ENCODE assay signal across 30 mouse cellular contexts in genomic region chrX:109845094-109845648, GRCm38 (mm10).
A peak's percentile ranks its signal among the peaks of the same experiment; 100 is the strongest.
DNase-seq lines count a peak whose midpoint lies in the region; ATAC-seq lines count a peak whose summit lies in the region.
"Had no signal": no experiment of that assay in that cellular context is flagged by ENCODE, and none has a peak within 500 bp of the region (broad histone marks: within the 10 kb centered on the region; RNA-seq: fewer than 3 reads in every experiment).

No protein-coding gene starts in this region.

- peak; percentile 1 for DNase-seq in retina, embryonic 14.5 days (ENCODE audit: low spot score)
- DNase-seq in retina, postnatal 1 day: no peak
- DNase-seq in cerebellum, postnatal 10 days: no peak
- no peak for DNase-seq in hindbrain, embryonic 11.5 days (ENCODE audit: low spot score)
- DNase-seq in spleen, postnatal 10 days (ENCODE audit: low spot score in 2 of 2): no peak
- DNase-seq: adrenal gland, adult 8-10 months; adrenal gland, postnatal 25 days; cerebellum, adult 11 months; cerebellum, adult 2 months; cerebellum, adult 9-11 months; cerebellum, postnatal 36 days; embryo, embryonic 11 days; gastrocnemius, postnatal 25 days; heart, adult 18-20 months; heart, postnatal 10 days; heart, postnatal 36 days; kidney, adult 18-20 months had no signal

- H3K27me3 ChIP-seq in forebrain, embryonic 13.5 days: no peaks in the 10 kb centered on the region
- H3K27me3 ChIP-seq in forebrain, embryonic 16.5 days (replicated peaks; ENCODE audit: control insufficient read depth, insufficient read depth, low read length): no peaks in the 10 kb centered on the region
- no peaks in the 10 kb centered on the region for H3K27me3 ChIP-seq in hindbrain, embryonic 11.5 days (ENCODE audit: control insufficient read depth, insufficient read depth, low read length)
- H3K27me3 ChIP-seq: embryonic facial prominence, embryonic 13.5 days; heart, embryonic 12.5 days; heart, embryonic 15.5 days had no signal

- WGBS in forebrain, embryonic 13.5 days: 49% methylated on average over 2 of the region's 2 CpGs
- WGBS in forebrain, embryonic 16.5 days: 41% methylated on average over 2 of the region's 2 CpGs
- WGBS in hindbrain, embryonic 11.5 days: 77% methylated on average over 2 of the region's 2 CpGs

- no peak overlapping the region for H3K4me2 ChIP-seq in forebrain, embryonic 13.5 days
- no peak overlapping the region for H3K4me2 ChIP-seq in forebrain, embryonic 16.5 days (ENCODE audit: low read length)
- no peak overlapping the region for H3K4me2 ChIP-seq in hindbrain, embryonic 11.5 days (replicated peaks; ENCODE audit: low read depth, low read length)
- H3K4me2 ChIP-seq: embryonic facial prominence, embryonic 13.5 days; heart, embryonic 12.5 days; heart, embryonic 15.5 days; hindbrain, embryonic 14.5 days had no signal

- H3K4me3 ChIP-seq in forebrain, embryonic 13.5 days: no peak overlapping the region
- no peak overlapping the region for H3K4me3 ChIP-seq in forebrain, embryonic 16.5 days (replicated peaks; ENCODE audit: low read length)
- H3K4me3 ChIP-seq in hindbrain, embryonic 11.5 days (ENCODE audit: low read depth, low read length): no peak overlapping the region
- H3K4me3 ChIP-seq: embryonic facial prominence, embryonic 10.5 days; embryonic facial prominence, embryonic 13.5 days; erythroblast, embryonic 14.5 days; heart, embryonic 12.5 days; heart, embryonic 15.5 days; hindbrain, embryonic 10.5 days had no signal

- H3K27ac ChIP-seq in forebrain, embryonic 13.5 days: no peak overlapping the region
- H3K27ac ChIP-seq in forebrain, embryonic 16.5 days (ENCODE audit: low read length): no peak overlapping the region
- no peak overlapping the region for H3K27ac ChIP-seq in hindbrain, embryonic 11.5 days (ENCODE audit: low read depth, low read length)
- H3K27ac ChIP-seq: embryonic facial prominence, embryonic 10.5 days; embryonic facial prominence, embryonic 13.5 days; heart, embryonic 15.5 days; hindbrain, embryonic 10.5 days; hindbrain, embryonic 14.5 days; hindbrain, postnatal 0 days had no signal

- no peaks in the 10 kb centered on the region for H3K9me3 ChIP-seq in forebrain, embryonic 13.5 days (replicated peaks)
- no peaks in the 10 kb centered on the region for H3K9me3 ChIP-seq in forebrain, embryonic 16.5 days (ENCODE audit: control insufficient read depth, low read length)
- H3K9me3 ChIP-seq in hindbrain, embryonic 11.5 days (ENCODE audit: control insufficient read depth, low read length): no peaks in the 10 kb centered on the region
- H3K9me3 ChIP-seq: embryonic facial prominence, embryonic 10.5 days; embryonic facial prominence, embryonic 13.5 days; heart, embryonic 12.5 days; heart, embryonic 15.5 days; hindbrain, embryonic 10.5 days had no signal

- peak; percentile 82 for ATAC-seq in forebrain, embryonic 13.5 days
- peak; percentile 92 for ATAC-seq in forebrain, embryonic 16.5 days
- no peak for ATAC-seq in hindbrain, embryonic 11.5 days (ENCODE audit: low FRiP score)
- ATAC-seq: activated CD4-positive, CD25-positive, alpha-beta regulatory T cell, adult 4 months; hindbrain, postnatal 0 days; inflammation-experienced regulatory T-cells, adult 6 months; intestine, embryonic 16.5 days had no signal

- H3K36me3 ChIP-seq in forebrain, embryonic 13.5 days (ENCODE audit: poor library complexity, severe bottlenecking): no peaks in the 10 kb centered on the region
- no peaks in the 10 kb centered on the region for H3K36me3 ChIP-seq in forebrain, embryonic 16.5 days (ENCODE audit: control insufficient read depth, insufficient read depth)
- no peaks in the 10 kb centered on the region for H3K36me3 ChIP-seq in hindbrain, embryonic 11.5 days (ENCODE audit: control insufficient read depth, insufficient read depth, low read length)
- H3K36me3 ChIP-seq: embryonic facial prominence, embryonic 10.5 days; embryonic facial prominence, embryonic 13.5 days; heart, embryonic 12.5 days; heart, embryonic 15.5 days; hindbrain, embryonic 10.5 days had no signal

- H3K4me1 ChIP-seq in forebrain, embryonic 13.5 days: no peaks in the 10 kb centered on the region
- H3K4me1 ChIP-seq in forebrain, embryonic 16.5 days (replicated peaks; ENCODE audit: control insufficient read depth, insufficient read depth, low read length): no peaks in the 10 kb centered on the region
- no peaks in the 10 kb centered on the region for H3K4me1 ChIP-seq in hindbrain, embryonic 11.5 days (replicated peaks; ENCODE audit: control insufficient read depth, insufficient read depth, low read length)
- H3K4me1 ChIP-seq: embryonic facial prominence, embryonic 10.5 days; embryonic facial prominence, embryonic 13.5 days; heart, embryonic 12.5 days; heart, embryonic 15.5 days; hindbrain, embryonic 10.5 days had no signal

- H3K9ac ChIP-seq in forebrain, embryonic 13.5 days: no peak overlapping the region
- H3K9ac ChIP-seq in forebrain, embryonic 16.5 days (replicated peaks; ENCODE audit: low read depth, low read length): no peak overlapping the region
- no peak overlapping the region for H3K9ac ChIP-seq in hindbrain, embryonic 11.5 days (ENCODE audit: low read depth, low read length)
- H3K9ac ChIP-seq: embryonic facial prominence, embryonic 13.5 days; heart, embryonic 12.5 days; heart, embryonic 15.5 days; hindbrain, embryonic 14.5 days had no signal
